Mouse (Mus musculus): Measurements from ENCODE around the gene Sh3pxd2a.

Sh3pxd2a gene

DNA sequence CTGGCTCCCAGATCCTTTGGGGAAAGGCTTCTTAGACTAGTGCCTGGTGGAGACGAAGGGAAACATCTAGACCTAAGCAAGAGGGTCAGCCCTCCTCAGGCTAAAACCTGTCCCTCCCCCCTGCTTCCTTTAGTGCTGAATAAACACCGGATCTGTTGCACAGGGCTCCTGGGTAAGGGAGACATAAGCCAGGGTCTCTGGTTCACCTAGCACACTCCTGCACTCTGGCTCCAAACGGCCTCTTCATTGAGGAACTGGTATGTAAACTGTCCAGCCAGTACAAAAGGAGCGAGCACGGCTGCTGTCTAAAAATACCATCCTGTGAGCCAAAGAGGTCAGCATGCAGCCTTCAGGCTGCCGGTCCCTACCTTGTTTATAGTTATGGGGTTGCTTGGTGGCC lies 76.8 kb downstream of the Sh3pxd2a start:
- in situ Hi-C loops (cut with MboI, MseI): loop anchor here in 1 of 2 experiments (25.0 kb wide), 1 partner anchor 1500 kb away; no protein-coding TSS in a partner anchor

DNA sequence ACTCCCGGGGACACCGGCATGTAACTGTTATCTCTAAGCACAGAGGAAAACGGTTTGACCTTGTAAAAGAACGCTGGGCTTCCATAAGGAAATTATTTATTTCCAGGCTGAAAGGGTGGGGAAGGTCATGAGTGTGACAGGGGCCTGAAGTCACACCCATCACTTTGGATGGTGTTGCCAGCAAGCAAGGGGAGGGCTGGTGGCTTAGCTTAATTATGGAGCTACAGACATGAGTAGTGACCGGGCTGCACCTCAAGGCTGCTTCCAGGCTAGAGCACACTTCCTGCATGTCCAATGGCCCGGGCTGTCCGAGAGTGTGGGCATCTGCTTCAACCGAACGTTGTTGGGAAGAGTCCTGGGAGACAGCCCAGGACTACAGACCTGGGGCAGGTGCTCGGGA lies 78.2 kb downstream of the Sh3pxd2a start:
- in situ Hi-C loops (cut with MboI, MseI): loop anchor here in 1 of 2 experiments (25.0 kb wide), 1 partner anchor 1501 kb away; no protein-coding TSS in a partner anchor

DNA sequence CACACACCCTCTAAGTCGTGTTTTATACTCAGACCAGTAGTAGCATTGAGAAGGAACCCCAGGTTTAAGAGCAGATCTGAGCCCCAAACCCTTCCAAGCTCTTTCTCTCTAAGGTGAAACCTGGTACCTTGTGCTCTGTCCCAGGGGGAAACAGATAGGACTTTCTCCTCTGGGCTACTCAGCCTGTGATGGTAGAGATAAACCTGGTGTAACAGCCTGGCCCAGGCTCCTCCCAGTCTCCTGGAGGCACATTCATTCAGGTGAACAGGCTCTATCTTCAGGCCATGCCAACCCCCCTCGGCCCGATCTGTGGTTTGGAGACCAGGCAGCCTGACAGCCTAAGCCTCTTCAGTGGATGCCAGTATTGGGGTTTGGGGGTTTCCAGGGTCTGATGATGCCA lies 79.6 kb downstream of the Sh3pxd2a start:
- in situ Hi-C loops (cut with MboI, MseI): loop anchor here in 1 of 2 experiments (25.0 kb wide), 1 partner anchor 1503 kb away; no protein-coding TSS in a partner anchor

DNA sequence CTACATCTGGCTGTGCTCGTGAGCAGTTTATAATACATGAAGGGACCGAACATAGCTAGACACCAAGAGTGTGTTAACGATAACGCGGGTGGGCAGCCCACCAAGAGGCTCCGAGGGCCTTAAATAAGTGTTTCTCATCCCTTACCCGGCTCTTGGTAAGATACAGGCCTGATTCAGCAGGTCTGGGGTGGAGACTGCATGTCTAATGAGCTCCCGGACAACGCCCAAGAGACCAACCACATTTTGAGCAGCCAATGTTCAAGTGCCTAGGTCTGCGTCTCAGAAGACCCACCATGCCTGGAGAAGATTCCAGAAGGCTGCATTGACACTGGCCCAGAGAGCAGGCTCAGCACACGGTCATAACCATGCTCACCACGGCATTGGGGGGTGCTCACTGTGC lies 80.2 kb downstream of the Sh3pxd2a start:
- in situ Hi-C loops (cut with MboI, MseI): loop anchor here in 1 of 2 experiments (25.0 kb wide), 1 partner anchor 1503 kb away; no protein-coding TSS in a partner anchor

DNA sequence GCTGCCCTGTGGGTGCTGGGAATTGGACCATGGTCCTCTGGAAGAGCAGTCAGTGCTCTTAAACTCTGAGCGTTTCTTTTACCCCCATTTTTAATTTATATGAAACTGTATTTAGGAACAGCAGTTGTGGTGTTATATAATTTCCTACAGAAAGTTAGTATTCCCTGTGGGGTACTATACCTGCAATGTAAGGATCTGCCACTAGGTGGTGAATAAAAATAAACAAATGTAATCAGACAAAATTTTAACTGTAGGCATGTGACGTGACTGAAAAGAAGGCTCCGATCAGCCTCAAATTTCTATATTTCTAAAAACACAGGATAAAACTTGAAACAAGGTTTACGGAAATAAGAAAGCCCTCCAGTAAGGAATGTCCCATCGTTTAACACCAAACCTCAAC lies 81.9 kb downstream of the Sh3pxd2a start:
- in situ Hi-C loops (cut with MboI, MseI): loop anchor here in 1 of 2 experiments (25.0 kb wide), 1 partner anchor 1505 kb away; no protein-coding TSS in a partner anchor

DNA sequence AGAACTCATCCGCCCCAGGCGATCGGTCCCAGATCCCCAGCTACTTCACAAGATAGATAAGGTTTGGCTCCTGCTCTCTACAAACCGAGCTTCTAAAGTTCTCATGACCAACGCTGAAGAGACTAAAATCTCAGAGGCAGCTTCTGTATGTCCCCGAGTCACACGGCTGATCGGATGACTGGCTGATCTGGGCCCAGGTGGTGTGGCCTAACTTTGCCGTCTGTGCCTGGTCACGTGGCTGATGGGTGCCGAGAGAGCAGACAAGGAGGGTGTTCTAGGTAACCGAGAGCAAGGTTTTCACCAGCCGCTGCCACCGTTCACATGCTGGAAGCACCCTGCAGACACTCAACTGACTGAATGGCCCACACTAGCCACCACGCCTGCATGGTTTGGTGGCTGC lies 83.2 kb downstream of the Sh3pxd2a start:
- in situ Hi-C loops (cut with MboI, MseI): loop anchor here in 1 of 2 experiments (25.0 kb wide), 1 partner anchor 1506 kb away; no protein-coding TSS in a partner anchor

DNA sequence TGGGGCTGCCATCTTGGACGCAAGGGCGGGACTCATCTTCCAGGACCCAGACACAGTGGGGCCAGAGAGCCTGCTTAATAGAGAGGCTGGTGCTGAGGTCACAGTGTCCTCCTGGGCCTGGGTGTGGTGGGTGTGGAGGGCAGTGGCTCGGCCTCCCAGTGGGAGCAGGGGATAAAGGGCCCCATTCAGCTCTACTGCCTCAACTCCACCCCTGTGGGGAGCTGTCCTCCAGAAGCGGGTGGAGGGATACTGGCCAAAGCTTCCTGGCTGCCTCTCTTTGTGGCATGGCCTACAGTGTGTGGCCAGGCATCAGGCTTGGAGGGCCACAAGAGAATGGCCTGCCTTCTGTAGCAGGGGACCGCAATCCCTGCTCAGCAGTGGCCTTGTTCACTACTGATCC lies 85.1 kb downstream of the Sh3pxd2a start:
- in situ Hi-C loops (cut with MboI, MseI): loop anchor here in 1 of 2 experiments (25.0 kb wide), 1 partner anchor 1508 kb away; no protein-coding TSS in a partner anchor

DNA sequence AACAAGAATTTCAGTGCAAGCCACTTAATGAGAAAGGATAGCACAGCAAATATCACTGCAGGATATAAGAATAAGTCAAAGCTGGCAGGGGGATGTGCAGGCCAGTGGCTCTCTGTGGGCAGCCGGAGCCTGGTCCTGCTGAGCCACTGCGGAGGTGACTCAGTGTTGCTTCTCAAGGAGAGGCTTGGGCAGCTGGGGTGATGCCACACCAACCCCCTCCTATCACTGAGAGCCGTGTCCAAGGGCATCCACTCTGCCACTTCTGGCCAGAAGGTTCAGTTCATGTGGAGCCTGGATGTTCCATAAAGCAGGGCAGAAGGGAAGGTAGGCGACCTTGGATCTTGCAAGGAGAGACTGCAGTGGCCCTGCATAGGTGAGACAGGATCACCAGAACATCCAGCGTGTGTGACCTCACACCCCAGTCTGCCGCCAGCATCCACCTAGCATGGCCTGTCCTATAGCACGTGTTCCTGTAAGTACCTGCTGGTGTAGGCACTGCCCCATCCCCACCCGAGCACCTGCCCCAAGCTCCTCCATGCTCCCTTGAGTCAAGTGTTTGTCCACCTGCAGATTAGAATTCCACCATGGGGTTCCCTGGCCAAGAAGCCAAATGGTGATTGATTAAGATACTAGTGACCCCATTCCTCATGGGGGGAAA lies 89.2 kb downstream of the Sh3pxd2a start:
- in situ Hi-C loops (cut with MboI, MseI): loop anchor here in 1 of 2 experiments (25.0 kb wide), 1 partner anchor 1512 kb away; no protein-coding TSS in a partner anchor

DNA sequence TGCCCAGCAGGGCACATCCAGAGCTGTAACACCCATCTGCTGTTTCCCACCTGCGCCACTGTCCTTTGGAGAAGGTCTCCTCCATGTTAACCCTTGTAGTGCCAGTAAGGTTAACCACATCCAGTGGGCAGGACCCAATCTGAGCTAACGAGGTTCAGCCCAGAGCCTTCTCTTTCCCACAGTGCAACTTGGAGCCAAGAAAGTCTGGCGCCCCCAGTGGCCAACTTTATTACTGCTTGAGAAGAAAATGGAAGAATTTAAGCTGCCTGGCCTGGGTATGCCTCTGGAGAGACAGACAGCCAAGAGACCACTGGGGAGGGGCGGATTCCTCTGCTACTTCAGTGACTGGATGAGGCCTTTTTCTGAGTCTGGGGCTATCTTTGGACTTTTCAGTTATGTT lies 89.8 kb downstream of the Sh3pxd2a start:
- in situ Hi-C loops (cut with MboI, MseI): no loop called here

DNA sequence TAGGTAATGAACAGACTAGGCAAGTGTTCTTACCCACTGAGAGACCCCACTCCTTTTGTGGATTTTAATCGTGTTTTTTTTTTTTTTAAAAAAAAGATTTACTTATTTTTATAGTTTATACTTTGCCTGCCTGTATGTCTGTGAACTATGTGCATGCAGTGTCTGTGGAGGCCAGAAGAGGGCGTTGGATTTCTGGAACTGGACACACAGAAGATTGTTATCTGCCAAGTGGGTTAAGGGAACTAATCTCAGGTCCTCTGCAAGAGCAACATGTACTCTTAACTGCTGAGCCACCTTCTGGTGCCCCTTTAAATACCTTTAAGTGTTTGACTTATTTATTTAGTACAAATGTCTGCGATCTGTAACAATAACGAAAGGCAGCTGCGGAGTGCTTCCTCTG lies 92.2 kb downstream of the Sh3pxd2a start:
- in situ Hi-C loops (cut with MboI, MseI): no loop called here

DNA sequence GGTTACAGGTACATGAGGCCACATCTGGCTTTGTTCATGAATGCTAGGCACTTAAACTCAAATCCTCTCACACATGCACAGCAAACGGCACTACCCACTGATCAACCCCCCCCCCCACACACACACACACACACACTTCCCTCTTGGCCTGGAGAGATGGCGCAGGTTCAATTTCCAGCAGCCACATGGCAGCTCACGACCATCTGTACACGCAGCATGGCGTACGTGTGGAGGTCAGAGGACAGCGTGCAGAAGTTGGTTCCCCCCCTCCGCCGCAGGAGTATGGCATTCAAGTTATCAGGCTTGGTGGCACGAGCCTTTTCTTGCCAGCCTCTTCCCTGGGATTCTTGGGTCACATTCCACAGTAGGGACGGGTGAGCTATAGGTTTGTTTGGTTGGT lies 92.7 kb downstream of the Sh3pxd2a start:
- in situ Hi-C loops (cut with MboI, MseI): no loop called here

DNA sequence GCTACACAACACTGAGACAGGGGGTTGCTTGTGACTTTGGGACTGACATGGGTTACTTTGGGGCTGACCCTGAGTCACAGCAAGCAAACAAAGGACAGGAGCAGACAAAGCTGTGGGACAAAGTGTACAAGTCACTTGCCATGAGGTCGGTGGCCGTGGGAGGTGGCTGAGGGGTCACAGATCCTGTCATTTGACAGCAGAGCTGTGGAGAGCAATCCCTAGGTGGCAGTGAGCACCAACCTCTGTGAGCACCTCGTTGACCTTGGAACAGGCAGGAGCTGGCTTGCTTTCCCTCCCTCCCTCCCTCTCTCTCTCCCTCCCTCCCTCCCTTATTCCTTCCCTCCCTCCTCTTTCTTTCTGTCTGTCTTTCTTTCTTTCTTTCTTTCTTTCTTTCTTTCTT lies 95.2 kb downstream of the Sh3pxd2a start:
- in situ Hi-C loops (cut with MboI, MseI): no loop called here

DNA sequence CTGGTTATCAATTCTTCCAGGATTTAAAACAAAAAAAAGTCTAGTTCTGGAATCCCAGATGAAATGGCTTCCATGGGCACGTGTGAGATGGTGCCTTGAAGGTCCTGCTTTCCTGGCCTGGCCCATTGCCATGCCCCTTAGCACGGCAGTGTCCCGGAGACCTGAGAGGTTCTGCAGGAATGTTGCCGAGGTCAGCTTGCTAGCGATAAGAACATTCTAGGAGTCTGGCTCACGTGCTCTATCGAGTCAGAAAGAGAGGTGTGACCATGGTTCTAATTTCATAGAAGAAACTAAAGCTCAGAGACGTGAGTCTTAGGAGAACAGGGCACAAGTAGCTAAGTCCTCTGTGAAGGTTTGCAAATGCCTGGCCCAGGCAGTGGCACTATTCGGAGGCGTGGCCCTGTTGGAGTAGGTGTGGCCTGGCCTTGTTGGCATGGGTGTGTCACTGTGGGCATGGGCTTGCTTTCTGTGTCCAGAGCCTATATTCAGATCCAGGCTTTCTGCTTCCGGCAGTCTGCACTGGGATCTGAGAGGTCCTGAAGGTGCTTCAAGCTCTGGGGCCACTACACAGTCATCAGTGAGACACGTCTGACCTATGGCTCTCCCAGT lies 96.8 kb downstream of the Sh3pxd2a start:
- in situ Hi-C loops (cut with MboI, MseI): no loop called here

DNA sequence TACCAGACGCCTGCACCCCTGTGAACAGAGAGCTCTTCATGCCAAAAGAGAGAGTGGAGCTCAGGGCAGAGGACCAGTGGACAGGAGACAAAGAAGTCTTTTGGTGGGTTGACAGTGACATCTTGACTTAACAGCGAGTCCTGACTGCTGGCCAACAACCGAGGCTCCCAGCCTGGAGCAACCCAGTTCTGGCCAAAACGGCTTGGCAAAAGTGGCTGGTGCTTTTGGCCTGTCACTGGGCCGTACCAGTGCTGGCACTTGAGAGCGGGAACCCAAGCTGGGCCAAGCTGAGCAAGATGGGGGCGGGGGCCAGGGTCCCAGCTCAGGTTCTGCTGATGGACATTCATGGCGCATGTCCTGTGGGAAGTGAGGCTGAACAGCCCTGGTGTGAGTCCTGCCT lies 97.6 kb downstream of the Sh3pxd2a start:
- in situ Hi-C loops (cut with MboI, MseI): no loop called here

DNA sequence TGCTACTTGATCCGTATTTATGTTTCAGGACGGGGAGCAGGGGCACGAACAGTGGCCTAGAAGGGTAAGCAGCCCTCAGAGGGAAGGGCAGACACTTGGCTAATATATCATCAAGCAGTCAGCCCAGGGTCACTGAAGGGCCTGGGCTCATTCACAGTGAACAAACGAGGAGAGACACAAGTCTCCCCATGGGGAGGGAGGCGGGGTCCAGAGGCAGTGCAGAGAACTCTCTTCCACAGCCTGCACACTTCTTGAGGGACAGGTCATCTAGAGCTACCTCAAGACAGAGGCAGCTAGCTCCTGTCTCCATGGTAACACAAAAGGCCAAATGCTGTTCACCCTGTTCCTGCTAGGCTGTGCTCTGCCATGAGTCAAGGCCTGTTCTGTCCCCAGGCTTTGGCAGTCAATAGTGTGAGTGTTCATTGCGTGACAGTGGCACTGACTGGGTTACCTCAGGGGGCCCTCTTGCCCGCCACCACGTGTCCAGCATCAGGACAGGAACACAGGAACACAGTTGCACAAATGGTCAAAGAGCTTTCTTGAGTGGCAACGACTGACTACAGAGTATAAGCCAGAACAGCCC lies 101.0 kb downstream of the Sh3pxd2a start:
- in situ Hi-C loops (cut with MboI, MseI): loop anchor here in 1 of 2 experiments (5.0 kb wide), 1 partner anchor 99 kb away; the partner anchor contains the start of gene Sh3pxd2a

DNA sequence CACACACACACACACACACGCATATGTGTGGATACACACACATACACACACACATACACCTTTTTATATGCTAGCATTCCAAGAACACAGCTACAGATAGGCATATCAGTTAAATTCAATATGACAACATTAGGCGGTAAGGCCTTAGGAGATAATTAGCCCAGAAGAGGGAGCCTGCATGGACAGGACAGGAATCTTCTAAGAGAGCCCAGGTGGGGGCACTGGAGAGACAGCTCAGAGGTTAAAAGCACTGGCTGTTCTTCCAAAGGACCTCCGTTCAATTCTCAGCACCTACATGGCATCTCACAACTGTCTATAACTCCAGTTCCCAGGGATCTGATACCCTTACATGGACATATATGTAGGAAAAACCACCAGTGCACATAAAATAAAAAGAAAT lies 103.3 kb downstream of the Sh3pxd2a start:
- in situ Hi-C loops (cut with MboI, MseI): loop anchor here in 1 of 2 experiments (5.0 kb wide), 1 partner anchor 101 kb away; the partner anchor contains the start of gene Sh3pxd2a

DNA sequence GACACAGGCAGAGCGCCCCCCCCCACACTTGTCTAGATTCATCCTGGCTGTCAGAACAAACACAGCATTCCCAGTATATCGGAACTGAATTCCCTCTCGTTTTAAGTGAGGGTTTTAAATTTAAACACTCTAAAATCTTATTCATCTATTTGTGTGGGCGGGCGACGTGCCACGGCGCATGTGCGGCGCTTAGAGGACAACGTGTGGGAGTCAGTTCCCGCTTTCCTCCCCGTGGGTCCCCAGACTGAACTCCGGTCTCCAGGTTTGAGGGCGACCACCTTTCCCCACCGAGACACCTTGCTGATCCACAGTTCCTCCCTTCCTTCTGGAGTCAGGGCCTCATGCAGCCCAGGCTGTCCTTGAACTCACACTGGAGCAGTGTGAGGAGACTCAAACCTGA lies 104.2 kb downstream of the Sh3pxd2a start:
- in situ Hi-C loops (cut with MboI, MseI): loop anchor here in 1 of 2 experiments (5.0 kb wide), 1 partner anchor 102 kb away; the partner anchor contains the start of gene Sh3pxd2a

DNA sequence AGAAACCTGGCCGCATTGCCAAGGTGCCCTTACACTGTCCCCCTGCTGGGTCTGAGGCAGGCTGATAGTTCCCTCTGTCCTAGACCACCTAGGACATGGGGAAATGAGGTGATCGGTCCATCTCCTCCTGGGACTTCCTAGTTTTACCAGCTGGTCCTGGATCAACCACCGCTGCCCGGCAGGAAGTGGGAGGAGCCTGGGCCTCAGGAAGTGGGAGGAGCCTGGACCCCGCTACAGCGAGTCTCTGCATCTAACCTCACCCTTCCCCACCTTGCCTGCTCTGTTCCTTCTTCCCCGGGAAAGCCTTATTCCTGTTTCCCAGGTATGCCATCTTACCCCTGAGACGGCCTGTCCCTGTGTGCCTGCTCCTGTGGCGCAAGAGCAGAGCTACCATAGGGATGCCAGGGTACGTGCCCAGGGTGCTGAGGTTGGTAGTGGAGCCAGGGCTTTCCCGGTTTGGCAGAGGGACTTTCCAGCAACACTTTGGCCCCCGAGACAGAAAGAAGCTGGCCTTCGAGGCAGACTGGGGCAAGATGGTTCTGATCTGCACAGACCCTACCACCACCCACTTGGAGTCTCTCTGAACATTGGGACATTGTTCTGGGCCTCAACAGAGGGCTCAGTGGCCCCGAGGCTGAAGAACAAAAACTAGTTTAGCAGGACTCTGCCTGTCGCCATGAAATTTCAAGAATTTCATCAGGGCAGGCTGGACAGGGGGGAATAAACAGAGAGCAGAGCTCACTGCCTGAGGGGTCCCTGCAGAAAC lies 104.9 kb downstream of the Sh3pxd2a start:
- in situ Hi-C loops (cut with MboI, MseI): loop anchor here (5.0 to 10.0 kb wide), 4 partner anchors 108 to 305 kb away; no protein-coding TSS in a partner anchor

DNA sequence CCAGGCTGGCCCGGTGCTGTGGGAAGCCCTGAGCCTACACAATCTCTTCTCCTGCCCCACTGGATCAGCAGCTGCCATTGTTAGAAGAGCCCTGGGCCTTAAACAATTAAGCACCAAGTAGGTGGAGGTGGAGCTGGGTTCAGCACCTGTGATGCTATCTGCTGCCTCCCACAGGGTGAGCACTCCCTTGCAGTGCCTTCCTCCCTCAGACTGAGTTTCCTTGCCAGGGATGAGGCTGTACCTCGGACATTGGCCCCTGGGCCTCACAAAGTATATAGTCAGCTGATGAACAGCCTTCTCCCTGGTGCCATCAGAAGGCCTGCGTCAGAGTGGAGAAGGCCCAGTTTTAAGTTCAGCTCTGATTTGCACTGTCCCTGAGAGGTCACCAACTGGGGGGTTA lies 106.9 kb downstream of the Sh3pxd2a start:
- in situ Hi-C loops (cut with MboI, MseI): loop anchor here (5.0 to 10.0 kb wide), 4 partner anchors 110 to 308 kb away; no protein-coding TSS in a partner anchor

DNA sequence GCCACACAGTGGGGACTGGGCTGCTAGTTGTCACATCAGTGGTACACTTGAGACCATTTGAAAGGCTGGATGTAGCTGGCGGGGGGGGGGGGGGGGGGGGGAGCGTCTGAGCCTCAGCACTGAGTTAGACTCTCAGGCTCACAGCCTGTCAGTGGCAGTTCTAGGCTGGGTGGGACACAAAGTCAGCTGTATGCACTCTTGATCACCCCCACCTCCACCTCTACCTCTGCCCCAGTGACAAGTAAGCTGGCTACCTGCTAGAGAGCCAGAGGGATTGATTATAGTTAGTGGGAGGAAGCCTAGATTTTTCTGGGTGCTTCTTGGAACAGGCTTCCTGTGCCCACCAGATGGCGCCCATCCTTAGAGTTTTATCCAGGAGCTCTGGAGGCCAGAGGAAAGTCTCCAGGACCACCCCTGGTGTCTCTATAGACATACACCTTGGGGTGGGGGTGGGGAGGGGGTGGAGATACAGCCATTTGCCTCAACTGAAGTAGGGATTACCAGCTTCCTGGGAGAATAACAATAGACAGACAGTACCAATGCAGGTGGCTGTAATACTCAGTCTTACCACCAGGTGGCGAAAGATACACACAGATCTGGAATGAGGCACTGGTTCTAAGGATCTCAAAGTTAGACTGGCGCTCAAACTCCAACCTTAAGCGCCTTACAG lies 107.9 kb downstream of the Sh3pxd2a start:
- in situ Hi-C loops (cut with MboI, MseI): loop anchor here (5.0 to 10.0 kb wide), 4 partner anchors 111 to 308 kb away; no protein-coding TSS in a partner anchor

All from T-helper 17 cell (primary cell).